Mouse (Mus musculus) myocyte (in vitro differentiated cells): ENCODE results near the gene Eps8l1.

Source experiments
- MAX ChIP-seq: IDR thresholded peaks from one replicate; pipeline ENCODE4 v1.6.1; 2011; ENCODE audit warnings: low read depth, mild to moderate bottlenecking, control low read depth
- USF1 ChIP-seq: IDR thresholded peaks from one replicate; pipeline ENCODE4 v1.6.1; 2011; ENCODE audit warnings: low read depth, mild to moderate bottlenecking, control low read depth, moderate library complexity

GRCm38 (mm10) chr7:4482281-4482680 is 21.8 kb downstream of the Eps8l1 start:
- TF ChIP-seq MAX: no peak
- TF ChIP-seq USF1: no peak
